Mouse (Mus musculus): ENCODE measurements around the gene Iqck.

GRCm38 (mm10) chr7:118956616-118957246 is 101.2 kb downstream of the Iqck start:
- TF ChIP-seq POLR2A (IDR thresholded peaks at IDR 0.05; ENCODE audit: low read depth, low read length) (no peak), CTCF (IDR thresholded peaks at IDR 0.05; ENCODE audit: extremely low read depth, insufficient read length, insufficient replicate concordance, low read depth, low read length) (no peak)

Data from small intestine, adult 2 months (tissue).